Mouse (Mus musculus): ENCODE results near the gene Sik3. TPM values are rescaled to one million over a fixed set of nuclear protein-coding genes. Genes with fewer than 3 reads are reported as not detected.
A peak's percentile ranks its signal among the peaks of the same experiment; 100 is the strongest.

Gene Sik3
- polyA plus RNA-seq, 1 experiment from 2014 or later = 10.6 TPM

DNA sequence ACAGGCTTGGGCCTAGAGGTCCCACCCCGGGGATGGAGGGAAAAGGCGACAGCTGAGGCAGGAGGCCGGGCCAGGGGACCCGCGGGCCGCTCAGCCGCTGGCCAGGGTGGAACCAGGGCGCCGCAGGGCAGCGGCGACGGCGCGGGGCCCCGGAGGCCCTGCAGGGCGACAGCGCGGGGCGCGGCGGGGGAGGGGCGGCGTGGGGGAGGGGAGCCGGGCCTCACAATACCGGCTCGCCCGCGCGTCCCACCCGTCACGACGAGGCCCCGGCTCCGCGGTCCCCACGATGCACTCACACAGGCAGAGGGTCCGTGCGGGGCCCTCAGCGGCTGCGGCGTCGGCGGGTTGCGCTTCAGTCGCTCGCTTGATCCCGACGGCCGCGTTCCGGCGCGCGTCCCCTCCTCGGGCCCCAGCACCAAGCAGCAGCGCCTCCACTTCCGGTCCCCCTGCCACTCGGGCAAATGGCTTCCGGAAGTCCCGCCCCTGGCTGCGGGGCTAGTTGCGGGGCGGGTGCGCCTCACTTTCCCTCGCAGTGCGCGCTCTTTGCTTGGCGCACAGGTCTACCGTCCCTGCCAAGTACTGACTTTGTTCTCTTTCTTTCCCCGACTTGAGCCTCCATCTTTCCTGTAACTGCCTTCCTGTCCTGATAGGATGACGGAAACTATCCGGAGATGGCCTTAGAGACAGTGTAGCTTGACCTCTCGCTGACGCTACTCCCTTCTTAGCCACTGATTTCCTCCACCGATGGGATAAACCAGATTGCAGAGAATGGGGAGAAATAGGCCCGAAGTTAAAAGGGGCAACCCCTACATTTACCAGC lies 28.0 kb upstream of the Sik3 start:
- Histone ChIP-seq H3K27ac (replicated peaks; ENCODE audit: low read depth, low read length) (peak overlapping the region; percentile 92), H3K36me3 (ENCODE audit: control insufficient read depth, insufficient read depth, low read length) (peaks cover 3% of the 10 kb centered on the region; the same call in 1 of the 2 replicates), H3K27me3 (ENCODE audit: control insufficient read depth, insufficient read depth, low read length) (no peaks in the 10 kb centered on the region), H3K4me1 (ENCODE audit: control insufficient read depth, insufficient read depth, low read length) (peaks cover 2% of the 10 kb centered on the region; the same call in 1 of the 2 replicates), H3K9me3 (ENCODE audit: control insufficient read depth, low read length) (no peaks in the 10 kb centered on the region), H3K4me3 (ENCODE audit: low read depth, low read length) (peak overlapping the region; percentile 92), H3K4me2 (ENCODE audit: low read depth, severe bottlenecking) (peak overlapping the region; percentile 74), H3K9ac (ENCODE audit: low read length) (peak overlapping the region; percentile 98)
- ATAC-seq (ENCODE audit: insufficient number of reproducible peaks, low FRiP score, low TSS enrichment, low read depth) (peak; percentile 90), DNase-seq (ENCODE audit: low spot score) (peak; percentile 97)
- under 1% methylated on average over 58 of the region's 76 CpGs for WGBS

- peak; percentile 39 for DNase-seq (ENCODE audit: low spot score)
- under 1% methylated on average over 4 of the region's 4 CpGs for WGBS
These were observed 27.4 kb upstream of the Sik3 start for GRCm38 (mm10) chr9:45985229-45985567.

DNA sequence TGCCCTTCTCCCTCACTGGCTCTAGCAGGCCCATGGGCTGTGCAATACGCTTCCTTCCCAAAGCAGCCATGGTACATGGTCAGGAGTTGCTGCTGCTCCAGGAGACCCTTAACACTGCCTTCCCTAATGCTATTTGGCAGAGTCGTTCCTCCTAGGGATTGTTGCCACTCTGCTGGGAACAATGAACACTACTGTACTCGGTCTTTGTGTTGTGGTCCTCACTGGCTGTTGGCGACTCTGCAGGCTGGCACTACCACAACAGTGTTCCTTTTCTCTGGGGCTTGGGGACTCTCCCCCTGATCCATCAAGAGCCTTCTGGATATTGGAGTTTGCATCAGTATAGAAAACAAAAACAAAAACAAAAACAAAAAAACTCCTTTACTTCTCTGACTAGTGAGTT lies 13.6 kb upstream of the Sik3 start:
- H3K27ac ChIP-seq (replicated peaks; ENCODE audit: low read depth, low read length) = no peak overlapping the region
- no peak overlapping the region for H3K9ac ChIP-seq (ENCODE audit: low read length)
- 79% methylated on average over 4 of the region's 4 CpGs for WGBS
- no peak overlapping the region for H3K4me3 ChIP-seq (ENCODE audit: low read depth, low read length)
- ATAC-seq (ENCODE audit: insufficient number of reproducible peaks, low FRiP score, low TSS enrichment, low read depth) = no peak
- no peaks in the 10 kb centered on the region for H3K36me3 ChIP-seq (ENCODE audit: control insufficient read depth, insufficient read depth, low read length)
- no peak for DNase-seq (ENCODE audit: low spot score)
- no peaks in the 10 kb centered on the region for H3K27me3 ChIP-seq (ENCODE audit: control insufficient read depth, insufficient read depth, low read length)
- no peaks in the 10 kb centered on the region for H3K9me3 ChIP-seq (ENCODE audit: control insufficient read depth, low read length)
- H3K4me2 ChIP-seq (ENCODE audit: low read depth, severe bottlenecking) = no peak overlapping the region
- H3K4me1 ChIP-seq (ENCODE audit: control insufficient read depth, insufficient read depth, low read length) = no peaks in the 10 kb centered on the region

More at GRCm38 (mm10) chr9:45985229-45985567, 27.4 kb upstream of the Sik3 start:
- Histone ChIP-seq H3K27me3 (ENCODE audit: control insufficient read depth, insufficient read depth, low read length) (no peaks in the 10 kb centered on the region), H3K4me3 (ENCODE audit: low read depth, low read length) (peak overlapping the region; percentile 92), H3K9me3 (ENCODE audit: control insufficient read depth, low read length) (no peaks in the 10 kb centered on the region), H3K4me2 (ENCODE audit: low read depth, severe bottlenecking) (peak overlapping the region; percentile 74), H3K36me3 (ENCODE audit: control insufficient read depth, insufficient read depth, low read length) (peaks cover 3% of the 10 kb centered on the region; the same call in 1 of the 2 replicates), H3K4me1 (ENCODE audit: control insufficient read depth, insufficient read depth, low read length) (peaks cover 2% of the 10 kb centered on the region; the same call in 1 of the 2 replicates), H3K9ac (ENCODE audit: low read length) (peak overlapping the region; percentile 98), H3K27ac (replicated peaks; ENCODE audit: low read depth, low read length) (peak overlapping the region; percentile 92)
- ATAC-seq (ENCODE audit: insufficient number of reproducible peaks, low FRiP score, low TSS enrichment, low read depth) = no peak; the same call in 1 of the 2 replicates

GRCm38 (mm10) chr9:46003729-46004128 lies 8.9 kb upstream of the Sik3 start:
- Histone ChIP-seq H3K4me3 (ENCODE audit: low read depth, low read length) (no peak overlapping the region), H3K9ac (ENCODE audit: low read length) (0 out of 2 replicates have a peak overlapping the region, but pooled peaks have one; percentile 17), H3K4me2 (ENCODE audit: low read depth, severe bottlenecking) (no peak overlapping the region), H3K36me3 (ENCODE audit: control insufficient read depth, insufficient read depth, low read length) (no peaks in the 10 kb centered on the region), H3K9me3 (ENCODE audit: control insufficient read depth, low read length) (no peaks in the 10 kb centered on the region), H3K27ac (replicated peaks; ENCODE audit: low read depth, low read length) (no peak overlapping the region), H3K4me1 (ENCODE audit: control insufficient read depth, insufficient read depth, low read length) (no peaks in the 10 kb centered on the region), H3K27me3 (ENCODE audit: control insufficient read depth, insufficient read depth, low read length) (no peaks in the 10 kb centered on the region)
- DNase-seq (ENCODE audit: low spot score) = peak; percentile 95
- no peak for ATAC-seq (ENCODE audit: insufficient number of reproducible peaks, low FRiP score, low TSS enrichment, low read depth)
- WGBS = 10% methylated on average over 7 of the region's 7 CpGs

DNA sequence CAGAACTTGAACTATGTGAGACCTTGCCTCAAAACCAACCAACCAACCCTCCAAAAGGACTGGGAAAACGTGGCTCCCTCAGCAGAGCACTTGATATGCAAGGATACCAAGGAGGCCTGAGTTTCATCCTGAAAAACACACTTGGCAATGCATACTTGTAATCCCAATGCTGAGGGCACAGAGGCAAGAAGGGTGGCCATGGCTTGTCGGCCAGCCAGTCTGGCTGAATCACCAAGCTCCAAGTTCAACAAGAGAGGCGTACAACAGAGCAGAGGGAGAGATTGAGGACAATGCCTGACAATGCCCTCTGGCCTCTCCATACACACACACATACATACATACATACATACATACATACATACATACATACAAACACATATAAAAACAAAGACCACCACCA lies 8.1 kb upstream of the Sik3 start:
- H3K27ac ChIP-seq (replicated peaks; ENCODE audit: low read depth, low read length) = no peak overlapping the region
- DNase-seq (ENCODE audit: low spot score) (no peak), ATAC-seq (ENCODE audit: insufficient number of reproducible peaks, low FRiP score, low TSS enrichment, low read depth) (no peak)
- no peak overlapping the region for H3K4me3 ChIP-seq (ENCODE audit: low read depth, low read length)
- no peak overlapping the region for H3K9ac ChIP-seq (ENCODE audit: low read length)
- no peaks in the 10 kb centered on the region for H3K27me3 ChIP-seq (ENCODE audit: control insufficient read depth, insufficient read depth, low read length)
- no peaks in the 10 kb centered on the region for H3K4me1 ChIP-seq (ENCODE audit: control insufficient read depth, insufficient read depth, low read length)
- H3K36me3 ChIP-seq (ENCODE audit: control insufficient read depth, insufficient read depth, low read length) = no peaks in the 10 kb centered on the region
- no peaks in the 10 kb centered on the region for H3K9me3 ChIP-seq (ENCODE audit: control insufficient read depth, low read length)
- no peak overlapping the region for H3K4me2 ChIP-seq (ENCODE audit: low read depth, severe bottlenecking)
- WGBS = 59% methylated on average over 3 of the region's 3 CpGs

- DNase-seq (ENCODE audit: low spot score) (no peak), ATAC-seq (ENCODE audit: insufficient number of reproducible peaks, low FRiP score, low TSS enrichment, low read depth) (no peak)
- Histone ChIP-seq H3K9me3 (ENCODE audit: control insufficient read depth, low read length) (no peaks in the 10 kb centered on the region), H3K27me3 (ENCODE audit: control insufficient read depth, insufficient read depth, low read length) (no peaks in the 10 kb centered on the region), H3K4me3 (ENCODE audit: low read depth, low read length) (no peak overlapping the region), H3K4me1 (ENCODE audit: control insufficient read depth, insufficient read depth, low read length) (no peaks in the 10 kb centered on the region), H3K27ac (replicated peaks; ENCODE audit: low read depth, low read length) (no peak overlapping the region), H3K4me2 (ENCODE audit: low read depth, severe bottlenecking) (no peak overlapping the region), H3K9ac (ENCODE audit: low read length) (no peak overlapping the region), H3K36me3 (ENCODE audit: control insufficient read depth, insufficient read depth, low read length) (no peaks in the 10 kb centered on the region)
- 74% methylated on average over 5 of the region's 5 CpGs for WGBS
These were observed 6.4 kb upstream of the Sik3 start for GRCm38 (mm10) chr9:46006224-46006623.

DNA sequence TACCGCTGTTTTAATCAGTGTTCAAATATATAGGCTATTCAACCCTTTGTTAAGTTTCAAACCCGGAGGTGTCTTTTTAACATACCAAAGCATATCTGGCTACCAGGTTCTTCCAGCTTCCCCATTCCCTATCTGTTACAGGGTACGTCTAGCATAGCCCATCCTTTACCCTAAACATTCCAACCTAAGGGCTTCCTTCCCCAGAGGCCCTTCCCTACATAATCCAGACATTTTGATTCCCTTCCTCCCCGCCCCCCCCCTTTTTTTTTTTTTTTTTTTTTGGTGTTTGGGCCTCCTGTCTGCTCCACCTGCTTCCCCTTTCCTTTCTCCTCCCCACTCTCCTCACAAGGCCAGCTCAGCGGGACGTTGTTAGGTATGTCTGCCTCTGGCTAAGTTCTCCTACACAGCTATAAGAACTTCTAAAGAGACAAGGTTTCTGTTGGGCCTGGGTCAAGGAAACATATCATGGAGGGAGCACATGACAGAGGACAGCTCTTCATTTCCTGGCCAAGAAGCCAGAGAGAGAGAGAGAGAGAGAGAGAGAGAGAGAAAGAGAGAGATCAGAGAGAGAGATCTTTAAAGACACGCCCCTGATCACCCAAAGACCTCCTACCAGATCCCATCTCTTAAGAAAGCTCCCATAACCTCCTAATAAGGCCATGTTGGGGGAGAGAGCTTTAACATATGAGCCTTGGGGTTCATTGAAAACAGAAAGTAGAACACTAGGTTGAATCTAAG lies 3.5 kb upstream of the Sik3 start:
- DNase-seq (ENCODE audit: low spot score) (no peak), ATAC-seq (ENCODE audit: insufficient number of reproducible peaks, low FRiP score, low TSS enrichment, low read depth) (no peak)
- Histone ChIP-seq H3K36me3 (ENCODE audit: control insufficient read depth, insufficient read depth, low read length) (no peaks in the 10 kb centered on the region), H3K9me3 (ENCODE audit: control insufficient read depth, low read length) (no peaks in the 10 kb centered on the region), H3K4me1 (ENCODE audit: control insufficient read depth, insufficient read depth, low read length) (peaks cover 14% of the 10 kb centered on the region), H3K27ac (replicated peaks; ENCODE audit: low read depth, low read length) (no peak overlapping the region), H3K4me3 (ENCODE audit: low read depth, low read length) (no peak overlapping the region), H3K4me2 (ENCODE audit: low read depth, severe bottlenecking) (no peak overlapping the region), H3K9ac (ENCODE audit: low read length) (no peak overlapping the region), H3K27me3 (ENCODE audit: control insufficient read depth, insufficient read depth, low read length) (no peaks in the 10 kb centered on the region)
- WGBS = 51% methylated on average over 7 of the region's 7 CpGs

DNA sequence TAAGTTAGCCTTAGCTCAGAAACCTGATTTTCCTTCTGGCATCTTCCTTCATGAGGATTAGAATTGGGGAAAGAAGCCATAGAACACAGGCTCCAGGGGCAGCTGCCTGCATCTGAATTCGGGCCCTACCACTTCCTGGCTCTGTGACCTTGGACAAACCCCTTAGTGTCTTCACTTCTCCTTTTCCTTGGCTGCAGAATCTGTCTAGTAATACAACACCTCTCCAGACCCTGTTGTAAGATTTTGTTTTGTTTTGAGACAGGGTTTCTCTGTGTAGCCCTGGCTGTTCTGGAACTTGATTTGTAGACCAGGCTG lies 3.0 kb upstream of the Sik3 start:
- H3K27me3 ChIP-seq (ENCODE audit: control insufficient read depth, insufficient read depth, low read length) = no peaks in the 10 kb centered on the region
- WGBS = 60% methylated on average over 1 of the region's 1 CpGs
- ATAC-seq (ENCODE audit: insufficient number of reproducible peaks, low FRiP score, low TSS enrichment, low read depth) = no peak

More for the DNA sequence above, 3.0 kb upstream of the Sik3 start:
- Histone ChIP-seq H3K27ac (replicated peaks; ENCODE audit: low read depth, low read length) (no peak overlapping the region), H3K4me2 (ENCODE audit: low read depth, severe bottlenecking) (no peak overlapping the region), H3K9me3 (ENCODE audit: control insufficient read depth, low read length) (no peaks in the 10 kb centered on the region), H3K36me3 (ENCODE audit: control insufficient read depth, insufficient read depth, low read length) (no peaks in the 10 kb centered on the region), H3K4me3 (ENCODE audit: low read depth, low read length) (no peak overlapping the region), H3K4me1 (ENCODE audit: control insufficient read depth, insufficient read depth, low read length) (peaks cover 19% of the 10 kb centered on the region), H3K9ac (ENCODE audit: low read length) (no peak overlapping the region)
- DNase-seq (ENCODE audit: low spot score) = no peak

All from limb, embryonic 11.5 days (tissue).